18 mouse cellular contexts compared by ENCODE assay signal in the genomic region with DNA sequence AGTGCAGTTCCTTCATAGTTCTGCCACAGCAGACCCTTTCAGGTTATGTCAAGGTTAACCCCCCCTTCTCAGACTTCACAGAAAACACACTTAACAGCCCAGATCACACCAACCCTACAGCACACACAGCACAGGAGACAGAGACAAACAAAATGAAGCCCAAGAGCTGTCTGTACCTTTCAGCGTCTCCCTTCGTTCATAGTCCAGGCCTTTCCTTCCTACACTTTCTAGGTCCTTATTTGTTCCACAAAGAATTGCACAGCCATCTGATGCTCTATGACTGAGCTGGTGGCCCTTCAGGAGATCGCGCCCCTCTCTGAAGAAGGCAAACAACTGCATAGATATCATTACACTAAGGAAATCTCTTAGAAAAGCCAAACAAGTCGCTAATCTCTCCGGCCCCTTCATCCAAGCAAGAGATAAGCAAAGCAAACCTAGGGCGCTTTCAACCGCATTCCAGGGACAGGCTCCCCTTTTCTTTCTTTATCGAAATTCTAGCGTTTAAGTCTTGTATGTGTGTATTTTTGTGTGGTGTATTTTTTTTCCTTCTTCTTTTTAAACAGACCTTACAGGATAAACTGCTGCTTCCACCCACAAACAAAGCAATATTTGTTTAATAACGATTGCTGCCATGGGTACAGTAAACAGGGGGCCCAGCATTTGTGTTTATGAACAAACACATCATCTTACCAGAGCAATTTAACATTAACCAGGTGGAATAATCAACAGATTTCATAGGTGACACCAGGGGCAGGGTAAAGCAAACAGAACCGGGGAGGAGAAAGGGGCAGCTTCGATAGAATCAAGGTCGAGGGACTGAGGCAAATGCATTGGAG.
DNase-seq lines count a peak whose midpoint lies in the region; ATAC-seq and TF ChIP-seq lines count a peak whose summit lies in the region.
"Had no signal": no experiment of that assay in that cellular context is flagged by ENCODE, and none has a peak within 500 bp of the region (broad histone marks: within the 10 kb centered on the region; RNA-seq: fewer than 3 reads in every experiment).

No protein-coding gene starts in this region.

- no peak for ATAC-seq in heart, embryonic 12.5 days (ENCODE audit: insufficient number of reproducible peaks, low FRiP score)
- peak; percentile 7; the same call in 1 of the 2 replicates for ATAC-seq in lung, postnatal 0 days
- peak; percentile 43 for ATAC-seq in liver, embryonic 13.5 days (ENCODE audit: low read depth)
- peak; percentile 64 for ATAC-seq in stomach, embryonic 16.5 days (ENCODE audit: insufficient read depth, low FRiP score)
- ATAC-seq: forebrain, postnatal 0 days; hindbrain, postnatal 0 days; midbrain, embryonic 13.5 days had no signal

- intact Hi-C loops in heart, postnatal 10 days (cut with DNase I) = loop anchor here (1.0 kb wide), 1 partner anchor 19 kb away; no protein-coding TSS in a partner anchor

- DNase-seq in heart, postnatal 10 days = no peak
- DNase-seq in lung, postnatal 0 days (ENCODE audit: low spot score) = peak; percentile 67
- no peak for DNase-seq in lung, adult 2 months
- no peak for DNase-seq in liver, embryonic 13.5 days
- no peak for DNase-seq in left cerebral cortex, adult 9 months (ENCODE audit: low spot score in 2 of 2)
- DNase-seq in spleen, postnatal 14 days (ENCODE audit: low spot score in 2 of 2) = no peak
- DNase-seq: B cell, adult 2 months; cerebellum, adult 18-20 months; embryo, embryonic 11 days; forebrain, postnatal 0 days; gastrocnemius, postnatal 25 days; kidney, postnatal 25 days had no signal

- 15% methylated on average over 14 of the region's 14 CpGs for WGBS in heart, embryonic 12.5 days
- 27% methylated on average over 14 of the region's 14 CpGs for WGBS in lung, postnatal 0 days
- 34% methylated on average over 14 of the region's 14 CpGs for WGBS in lung, adult 2 months
- WGBS in liver, embryonic 13.5 days (ENCODE audit: insufficient replicate concordance) = 47% methylated on average over 14 of the region's 14 CpGs
- WGBS in stomach, embryonic 16.5 days = 26% methylated on average over 14 of the region's 14 CpGs

- no peak overlapping the region for H3K9ac ChIP-seq in heart, embryonic 12.5 days
- peak overlapping the region; percentile 41 for H3K9ac ChIP-seq in lung, postnatal 0 days (replicated peaks; ENCODE audit: low read depth)
- H3K9ac ChIP-seq in liver, embryonic 13.5 days = 0 out of 2 replicates have a peak overlapping the region, but pooled peaks have one; percentile 4
- H3K9ac ChIP-seq in stomach, embryonic 16.5 days (ENCODE audit: low read length) = peak overlapping the region; percentile 5; the same call in 1 of the 2 replicates
- H3K9ac ChIP-seq: forebrain, postnatal 0 days; limb, embryonic 13.5 days; midbrain, embryonic 13.5 days had no signal

- H3K9me3 ChIP-seq in heart, embryonic 12.5 days (replicated peaks) = no peaks in the 10 kb centered on the region
- H3K9me3 ChIP-seq in lung, postnatal 0 days (ENCODE audit: low read length) = no peaks in the 10 kb centered on the region
- no peaks in the 10 kb centered on the region for H3K9me3 ChIP-seq in liver, embryonic 13.5 days (replicated peaks)
- no peaks in the 10 kb centered on the region for H3K9me3 ChIP-seq in stomach, embryonic 16.5 days (replicated peaks; ENCODE audit: control insufficient read depth, low read length)
- H3K9me3 ChIP-seq: limb, embryonic 13.5 days; midbrain, embryonic 13.5 days had no signal

- peaks cover 49% of the 10 kb centered on the region for H3K4me1 ChIP-seq in heart, embryonic 12.5 days (replicated peaks)
- H3K4me1 ChIP-seq in lung, postnatal 0 days (ENCODE audit: insufficient read depth, low read depth, low read length) = peaks cover 18% of the 10 kb centered on the region; the same call in 1 of the 2 replicates
- H3K4me1 ChIP-seq in lung, adult 2 months (ENCODE audit: control insufficient read depth, insufficient read depth, low read length) = peaks cover 34% of the 10 kb centered on the region
- peaks cover 35% of the 10 kb centered on the region for H3K4me1 ChIP-seq in liver, embryonic 13.5 days (replicated peaks)
- peaks cover 26% of the 10 kb centered on the region for H3K4me1 ChIP-seq in stomach, embryonic 16.5 days (ENCODE audit: control insufficient read depth, insufficient read depth, low read length)

- H3K27me3 ChIP-seq in heart, embryonic 12.5 days (replicated peaks) = no peaks in the 10 kb centered on the region
- H3K27me3 ChIP-seq in lung, postnatal 0 days (replicated peaks; ENCODE audit: insufficient read depth, low read length) = no peaks in the 10 kb centered on the region
- H3K27me3 ChIP-seq in liver, embryonic 13.5 days = no peaks in the 10 kb centered on the region
- no peaks in the 10 kb centered on the region for H3K27me3 ChIP-seq in stomach, embryonic 16.5 days (ENCODE audit: control insufficient read depth, insufficient read depth, low read length)
- H3K27me3 ChIP-seq: limb, embryonic 13.5 days; midbrain, embryonic 13.5 days had no signal

- peak overlapping the region; percentile 50 for H3K4me2 ChIP-seq in heart, embryonic 12.5 days
- H3K4me2 ChIP-seq in lung, postnatal 0 days (replicated peaks; ENCODE audit: low read depth, low read length) = peak overlapping the region; percentile 47
- H3K4me2 ChIP-seq in liver, embryonic 13.5 days = peak overlapping the region; percentile 37
- peak overlapping the region; percentile 33 for H3K4me2 ChIP-seq in stomach, embryonic 16.5 days (ENCODE audit: low read depth, low read length)
- H3K4me2 ChIP-seq: limb, embryonic 13.5 days; midbrain, embryonic 13.5 days had no signal

- no peak for TF ChIP-seq POLR2A in lung, adult 2 months (IDR thresholded peaks at IDR 0.05; ENCODE audit: borderline replicate concordance, extremely low read depth, low read depth, low read length)

- no peaks in the 10 kb centered on the region for H3K36me3 ChIP-seq in heart, embryonic 12.5 days
- no peaks in the 10 kb centered on the region for H3K36me3 ChIP-seq in lung, postnatal 0 days (ENCODE audit: insufficient read depth, low read length)
- H3K36me3 ChIP-seq in liver, embryonic 13.5 days = no peaks in the 10 kb centered on the region
- no peaks in the 10 kb centered on the region for H3K36me3 ChIP-seq in stomach, embryonic 16.5 days (ENCODE audit: control insufficient read depth, insufficient read depth, low read length)
- H3K36me3 ChIP-seq: limb, embryonic 13.5 days; midbrain, embryonic 13.5 days had no signal

- H3K27ac ChIP-seq in heart, embryonic 12.5 days (ENCODE audit: poor library complexity, severe bottlenecking) = peak overlapping the region; percentile 65
- peak overlapping the region; percentile 95 for H3K27ac ChIP-seq in lung, postnatal 0 days (ENCODE audit: low read length)
- H3K27ac ChIP-seq in liver, embryonic 13.5 days = peak overlapping the region; percentile 73
- H3K27ac ChIP-seq in stomach, embryonic 16.5 days (ENCODE audit: low read length) = peak overlapping the region; percentile 90
- H3K27ac ChIP-seq: hindbrain, postnatal 0 days; limb, embryonic 13.5 days; midbrain, embryonic 13.5 days had no signal

- TF ChIP-seq CTCF in lung, postnatal 0 days (IDR thresholded peaks at IDR 0.05) = no peak
- no peak for TF ChIP-seq CTCF in lung, adult 2 months (IDR thresholded peaks at IDR 0.05; ENCODE audit: insufficient read depth, low read length)

- peak; percentile 44; the same call in 1 of the 2 replicates for TF ChIP-seq EP300 in lung, postnatal 0 days (IDR thresholded peaks at IDR 0.05)

- peak overlapping the region; percentile 1; the same call in 1 of the 2 replicates for H3K4me3 ChIP-seq in heart, embryonic 12.5 days
- peak overlapping the region; percentile 30 for H3K4me3 ChIP-seq in lung, postnatal 0 days (ENCODE audit: low read depth, low read length)
- no peak overlapping the region for H3K4me3 ChIP-seq in lung, adult 2 months (replicated peaks; ENCODE audit: extremely low read depth, low read depth, low read length)
- H3K4me3 ChIP-seq in liver, embryonic 13.5 days (replicated peaks) = peak overlapping the region; percentile 7
- H3K4me3 ChIP-seq in stomach, embryonic 16.5 days (replicated peaks; ENCODE audit: low read length) = peak overlapping the region; percentile 10
- H3K4me3 ChIP-seq: erythroblast, embryonic 14.5 days; limb, embryonic 13.5 days; midbrain, embryonic 13.5 days had no signal
